Mouse (Mus musculus) E14TG2a.4 (cell line): ENCODE data around the gene Zfp821.

Experiments
- CTCF ChIP-seq: conservative IDR thresholded peaks from 2 replicates; pipeline ENCODE4 v1.5.1; 2014; ENCODE audit warnings: low read length
- NANOG ChIP-seq: IDR thresholded peaks from 2 replicates; pipeline ENCODE4 v1.6.1; 2014; ENCODE audit warnings: borderline replicate concordance, low read length, mixed read lengths
- POU5F1 ChIP-seq: IDR thresholded peaks from 2 replicates; pipeline ENCODE4 v1.6.1; 2014; ENCODE audit warnings: low read length, borderline replicate concordance

DNA sequence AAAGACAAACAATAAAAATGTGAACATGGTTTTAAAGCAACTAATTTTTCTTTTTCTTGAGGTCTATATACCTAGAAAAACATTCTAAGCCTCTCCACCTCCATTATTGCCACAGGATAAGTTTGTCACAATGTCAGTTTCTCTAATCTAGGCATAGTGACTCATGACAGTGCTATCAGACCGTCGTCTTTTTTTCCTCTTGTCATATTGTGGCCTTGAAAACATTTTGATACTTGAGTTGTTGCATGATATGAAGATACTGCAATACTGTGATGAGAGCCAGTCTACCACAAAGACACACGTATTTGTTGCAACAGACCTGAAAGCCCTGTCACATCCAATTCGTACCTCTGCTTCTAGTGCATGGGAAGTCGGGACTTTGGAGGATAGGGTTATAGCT, 9.6 kb downstream of the Zfp821 start:
- TF ChIP-seq CTCF = no peak
- no peak for TF ChIP-seq POU5F1
- TF ChIP-seq NANOG = no peak
